Mouse (Mus musculus): Measurements from ENCODE around the gene Prss43.
A peak's percentile ranks its signal among the peaks of the same experiment; 100 is the strongest.
"Not testable (repeated sequence)": the region's sequence is repeated elsewhere in the genome, so short reads cannot be mapped to it uniquely, and the experiment has no call there.

Prss43 gene

DNA sequence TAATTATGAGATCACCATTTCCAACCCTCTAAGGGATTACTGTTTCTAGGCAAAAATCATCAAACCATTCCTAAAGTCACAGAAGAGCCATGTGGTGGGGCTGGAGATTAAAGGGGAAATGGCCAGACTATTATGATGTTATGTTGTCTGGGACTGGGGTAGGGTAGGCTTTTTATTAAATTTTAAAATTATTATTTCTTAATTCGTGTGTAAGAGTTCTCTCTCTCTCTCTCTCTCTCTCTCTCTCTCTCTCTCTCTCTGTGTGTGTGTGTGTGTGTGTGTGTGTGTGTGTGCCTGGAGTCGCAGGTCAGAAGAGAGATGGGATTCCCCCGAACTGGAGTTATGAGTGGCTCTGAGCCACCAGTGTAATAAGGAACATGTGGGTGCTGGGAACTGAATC lies at the start of gene Prss43:
Gene Prss43, plus strand, starts transcription at position 301 of the 400 bp plus-strand sequence.
- DNase-seq = no peak

DNA sequence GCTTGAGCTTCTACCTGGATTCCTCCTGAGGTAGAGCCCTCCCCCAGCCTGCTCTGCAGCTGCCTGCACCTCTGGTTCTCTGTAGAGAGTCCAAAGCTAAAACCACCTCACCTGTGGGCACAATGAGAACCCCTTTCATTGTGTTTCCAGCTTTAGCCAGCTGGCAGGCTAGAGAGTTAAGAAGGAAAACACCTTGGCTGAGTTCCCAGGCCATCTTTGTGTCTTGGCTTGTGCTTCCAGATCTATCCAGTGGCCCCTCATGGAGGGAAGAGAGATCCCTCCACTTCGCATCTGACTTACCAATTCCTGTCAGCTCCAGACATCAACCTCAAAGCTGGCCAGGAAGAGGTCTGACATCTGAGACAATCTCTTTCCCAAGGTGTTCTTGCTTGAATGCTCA lies 48.4 kb upstream of the Prss43 start:
- DNase-seq = no peak

DNA sequence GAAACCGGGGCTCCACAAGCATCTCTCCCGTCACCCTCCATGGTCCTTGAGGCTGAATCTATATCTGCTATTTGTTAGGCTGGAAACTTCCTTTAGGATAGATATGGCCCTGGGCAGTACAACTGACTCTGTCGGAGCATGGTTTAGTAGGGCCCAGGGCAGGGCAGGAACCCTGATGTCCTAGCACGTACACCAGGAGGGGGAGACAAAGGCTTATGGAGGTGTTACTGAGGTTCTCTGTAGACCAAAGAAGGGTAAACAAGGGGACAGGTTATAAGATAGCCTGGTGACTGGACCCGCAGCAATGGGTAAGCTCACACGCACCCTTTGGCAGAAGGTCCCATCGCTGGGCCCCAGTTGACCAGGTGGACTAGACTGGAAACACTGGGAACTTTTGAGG lies 47.9 kb upstream of the Prss43 start:
- DNase-seq = no peak

DNA sequence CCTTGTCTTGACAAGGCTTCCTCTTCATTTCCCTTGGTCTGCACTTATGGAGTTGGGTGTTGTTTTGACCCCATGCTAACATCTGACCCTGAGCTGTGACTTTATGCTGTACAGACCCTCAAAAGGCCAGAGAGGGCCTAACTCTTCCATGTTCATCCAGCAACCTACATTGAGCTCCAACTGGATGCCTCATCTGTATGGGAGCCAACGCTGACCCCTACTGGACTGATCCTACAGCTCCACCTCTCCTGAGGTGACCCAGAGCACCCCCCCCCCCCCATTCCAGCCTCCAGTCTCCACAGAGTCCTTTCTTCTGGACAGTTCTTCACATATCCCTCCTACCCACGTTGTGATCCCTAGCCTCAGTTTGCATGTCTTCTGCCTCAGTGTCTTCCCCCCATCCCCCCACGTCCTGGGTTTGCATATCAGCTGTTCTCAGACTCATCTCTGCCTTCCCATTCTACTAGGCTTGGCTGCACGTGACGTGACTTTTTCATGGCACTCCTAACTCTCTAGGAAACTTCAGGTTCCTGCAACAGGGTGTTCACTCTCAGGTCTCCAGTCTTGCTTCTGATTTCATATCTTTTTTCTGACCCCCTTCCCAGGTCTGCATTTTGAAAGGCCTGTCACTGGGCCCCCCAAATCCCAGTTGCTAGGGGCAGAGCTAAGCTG lies 47.1 kb upstream of the Prss43 start:
- DNase-seq = peak; percentile 50

DNA sequence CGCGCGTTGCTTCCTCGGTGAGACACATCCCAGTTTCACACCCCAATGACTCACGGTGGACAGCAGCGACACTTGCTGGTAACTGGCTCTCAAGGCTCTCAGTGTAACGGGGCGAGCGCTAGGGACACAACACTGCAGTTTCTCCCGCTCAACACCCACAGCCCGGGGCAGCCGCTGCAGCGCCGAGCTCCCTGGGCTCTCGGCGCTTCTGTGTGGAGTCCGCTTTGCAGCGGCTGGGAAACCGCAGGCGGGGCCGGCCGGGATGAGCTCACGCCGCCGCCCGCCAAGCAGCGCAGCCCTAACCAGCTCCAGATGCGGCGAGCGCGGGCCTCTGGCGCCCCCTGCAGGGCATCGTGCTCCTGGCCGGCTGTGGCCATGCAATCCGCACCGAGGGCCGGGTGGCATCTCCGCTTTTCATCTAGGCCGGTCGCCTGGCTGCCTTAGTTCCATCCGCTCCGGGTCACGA lies 45.2 kb upstream of the Prss43 start:
- peak; percentile 96 for DNase-seq

DNA sequence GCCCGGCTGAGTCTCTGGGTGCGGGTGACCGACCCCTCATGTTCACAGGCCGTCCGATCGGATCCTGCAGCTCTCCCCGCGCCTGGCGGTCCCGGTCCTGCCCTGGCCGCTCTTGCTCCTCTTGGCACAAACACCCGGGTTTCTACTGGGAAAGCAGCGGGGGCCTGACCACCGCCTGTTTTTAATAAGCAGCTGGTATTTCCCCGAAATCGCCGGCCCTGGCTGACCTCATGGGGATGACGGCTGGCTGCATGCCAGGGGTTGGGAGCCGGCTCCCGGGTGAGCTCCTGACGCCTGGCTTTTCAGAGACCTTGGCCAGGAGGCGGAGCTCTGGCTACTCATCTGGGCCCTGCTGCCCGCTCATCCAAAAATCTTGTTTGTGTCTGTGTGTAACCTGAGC lies 44.8 kb upstream of the Prss43 start:
- DNase-seq = peak; percentile 94

DNA sequence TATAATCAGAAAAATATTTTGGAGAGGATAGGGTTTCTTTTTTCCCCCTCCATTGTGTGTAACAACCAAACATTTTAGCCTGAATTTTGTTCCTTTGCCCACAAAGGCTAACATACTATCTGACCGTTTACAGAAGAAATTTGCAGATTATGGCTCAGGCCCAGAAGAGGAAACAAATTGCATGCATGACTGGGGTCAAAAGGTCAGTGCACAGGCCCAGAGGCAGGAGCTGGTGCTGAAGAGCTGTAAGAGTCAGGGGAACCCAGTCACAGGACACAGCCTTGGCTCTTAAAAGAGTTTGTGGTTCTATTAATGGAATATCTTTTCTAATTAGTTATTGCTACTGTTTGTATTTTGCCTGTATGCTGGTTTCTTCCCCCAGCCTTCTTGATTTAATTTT lies 42.9 kb upstream of the Prss43 start:
- peak; percentile 27 for DNase-seq

DNA sequence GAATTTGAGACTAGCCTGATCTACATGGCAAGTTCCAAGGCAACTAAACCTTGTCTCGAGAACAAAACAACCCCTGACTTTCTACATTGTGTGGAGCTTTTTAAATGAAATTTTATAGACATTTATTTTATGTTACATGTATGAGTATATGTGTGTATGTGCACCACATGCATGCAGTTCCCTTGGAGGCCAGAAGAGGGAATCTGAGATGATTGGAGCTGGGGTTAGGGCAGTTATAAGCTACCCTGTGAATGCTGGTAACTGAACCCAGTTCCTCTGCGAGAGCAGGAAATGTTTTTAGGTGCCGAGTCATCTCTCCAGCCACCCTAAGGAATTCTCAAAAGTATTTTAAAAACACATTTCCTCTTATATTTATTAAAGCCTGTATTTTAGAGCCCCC lies 38.3 kb upstream of the Prss43 start:
- DNase-seq = no peak

DNA sequence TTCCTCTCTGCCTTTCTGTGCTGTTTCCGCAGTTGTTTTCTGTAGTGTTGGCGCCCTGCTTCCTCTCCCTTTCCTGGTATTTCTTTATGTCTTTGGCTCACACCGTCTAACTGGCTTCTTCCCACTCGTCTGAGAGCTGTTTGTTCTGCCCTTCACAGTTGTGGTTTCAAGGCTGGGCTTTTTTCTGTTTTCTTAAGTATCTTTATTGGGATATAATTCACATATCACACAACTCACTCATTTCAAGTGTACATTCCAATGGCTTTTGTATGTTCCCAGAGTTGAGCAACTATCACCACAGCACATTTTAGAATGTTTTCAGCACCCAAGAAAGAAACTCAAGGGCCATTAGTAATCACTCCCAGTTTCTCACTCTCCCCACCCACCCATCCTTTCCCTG lies 36.0 kb upstream of the Prss43 start:
- peak; percentile 52 for DNase-seq

DNA sequence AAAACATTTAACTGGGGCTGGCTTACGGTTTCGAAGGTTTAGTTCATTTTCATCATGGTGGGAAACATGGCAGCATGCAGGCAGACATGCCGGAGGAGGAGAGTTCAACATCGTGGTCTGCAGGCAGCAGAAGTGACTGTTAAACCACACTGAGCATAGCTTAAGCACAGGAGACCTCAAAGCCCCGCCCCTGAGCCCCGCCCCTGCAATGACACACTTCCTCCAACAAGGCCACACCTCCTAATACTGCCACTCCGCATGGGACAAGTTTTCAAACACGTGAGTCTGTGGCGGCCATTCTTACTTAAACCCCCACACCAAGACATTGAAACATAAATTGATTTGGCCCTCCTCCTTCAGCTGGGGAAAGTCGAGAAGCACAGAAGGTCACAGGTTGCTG lies 29.5 kb upstream of the Prss43 start:
- DNase-seq = no peak

DNA sequence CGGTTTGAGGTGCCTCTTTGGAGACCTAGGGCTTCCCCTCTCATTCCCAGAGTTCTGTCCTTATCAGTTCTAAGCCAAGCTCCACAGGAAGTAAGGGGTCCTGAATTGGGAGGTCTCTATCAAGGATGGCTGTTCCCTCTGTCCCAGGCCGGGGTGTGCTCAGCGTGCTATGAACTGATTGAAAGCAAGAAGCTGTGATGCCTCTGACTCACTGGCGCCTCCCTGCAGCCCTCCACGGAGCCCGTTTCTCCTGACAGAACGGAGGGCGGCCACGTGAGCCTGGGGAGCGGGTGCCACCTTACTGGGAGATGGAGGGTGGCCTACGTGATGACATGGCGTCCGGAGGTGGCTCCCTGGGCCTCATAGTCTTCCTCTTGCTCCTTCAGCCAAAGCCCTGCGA lies 28.6 kb upstream of the Prss43 start, which contains the start of gene Prss42:
Gene Prss42, plus strand, starts transcription at position 301 of the 400 bp plus-strand sequence.
- no peak for DNase-seq

DNA sequence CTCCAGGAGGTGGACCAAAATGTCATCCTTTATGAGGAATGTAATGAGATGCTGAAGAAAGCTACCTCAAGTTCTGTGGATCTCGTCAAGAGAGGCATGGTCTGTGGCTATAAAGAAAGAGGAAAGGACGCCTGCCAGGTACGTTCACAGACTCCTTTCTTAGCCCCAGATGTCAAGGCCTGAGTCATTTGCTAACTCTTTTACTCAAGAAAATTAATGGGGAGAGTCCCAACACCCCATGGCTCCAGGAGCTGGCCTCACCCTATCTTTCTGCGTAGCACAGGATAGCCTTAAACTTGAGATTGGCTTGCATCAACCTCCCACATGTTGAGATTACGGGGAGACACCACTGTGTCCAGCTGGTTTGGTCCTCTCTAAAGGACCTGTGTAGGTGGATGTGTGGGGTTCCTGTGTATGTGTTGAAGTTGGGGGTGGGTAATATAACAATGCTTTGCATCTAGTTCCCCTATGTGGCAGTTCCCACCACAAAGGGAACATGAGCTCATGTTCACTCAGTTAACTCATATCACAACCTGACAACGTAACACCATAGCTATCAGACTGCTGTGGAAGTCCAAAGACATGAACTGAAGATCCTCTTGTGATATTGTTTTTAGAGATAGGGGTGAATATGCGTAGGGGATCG lies 25.5 kb upstream of the Prss43 start:
- DNase-seq = no peak

DNA sequence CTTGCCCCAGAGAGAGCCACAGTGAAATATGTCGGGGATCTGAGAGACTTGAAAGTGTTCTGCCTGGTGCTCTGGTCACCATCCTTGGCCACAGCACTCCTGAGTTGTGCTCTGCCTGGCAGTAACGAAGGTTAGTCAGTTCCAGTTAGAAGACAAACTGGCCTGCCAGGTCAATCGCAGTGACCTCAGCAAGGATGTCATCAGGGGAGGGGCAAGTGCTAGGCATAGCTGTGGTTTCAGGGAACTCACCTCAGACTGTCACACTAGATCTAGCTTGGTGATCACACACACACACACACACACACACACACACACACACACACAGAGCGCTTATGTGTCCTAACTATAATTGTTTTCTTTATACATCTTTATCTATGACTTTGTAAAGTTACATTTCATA lies 23.2 kb upstream of the Prss43 start:
- DNase-seq = no peak

DNA sequence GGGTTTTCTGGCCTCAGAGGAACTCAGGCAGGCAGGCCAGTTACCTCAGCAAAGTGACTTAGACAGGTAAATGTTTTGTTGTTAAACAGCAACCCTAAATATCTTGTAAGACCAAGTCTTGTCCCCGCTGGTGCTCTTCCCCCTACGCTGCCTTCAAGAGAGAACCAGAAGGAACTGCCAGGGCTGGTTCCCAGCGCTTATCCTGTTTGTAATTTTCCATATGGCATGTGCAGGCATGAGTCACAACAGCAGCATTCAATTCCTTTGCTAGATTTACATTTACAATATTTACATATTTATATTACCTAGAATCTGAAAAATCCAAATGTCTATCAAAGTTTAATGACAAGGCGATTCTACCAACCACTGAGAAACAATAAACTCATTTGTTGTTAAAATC lies 16.4 kb upstream of the Prss43 start:
- DNase-seq = no peak

DNA sequence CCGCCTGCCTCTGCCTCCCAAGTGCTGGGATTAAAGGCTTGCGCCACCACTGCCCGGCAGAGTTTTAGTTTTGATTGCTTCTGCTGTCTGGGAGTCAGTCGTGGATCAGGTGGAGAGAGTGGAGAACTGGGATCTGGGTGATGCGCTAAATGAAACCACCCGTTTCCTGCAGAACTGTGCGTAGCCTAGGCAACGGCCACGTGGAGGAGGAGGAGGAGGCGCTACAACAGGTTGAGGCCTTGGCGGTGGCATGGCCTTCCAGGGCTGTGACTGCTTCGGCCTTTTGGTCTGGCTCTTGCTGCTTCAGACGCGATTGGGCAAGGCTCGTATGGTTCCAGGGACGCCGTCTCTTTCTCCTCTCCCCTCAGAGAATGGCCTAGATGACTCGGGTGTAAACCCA lies 12.7 kb upstream of the Prss43 start, which contains the start of gene Prss44:
Gene Prss44, plus strand, starts transcription at position 206 of the 400 bp plus-strand sequence.
- DNase-seq = no peak

DNA sequence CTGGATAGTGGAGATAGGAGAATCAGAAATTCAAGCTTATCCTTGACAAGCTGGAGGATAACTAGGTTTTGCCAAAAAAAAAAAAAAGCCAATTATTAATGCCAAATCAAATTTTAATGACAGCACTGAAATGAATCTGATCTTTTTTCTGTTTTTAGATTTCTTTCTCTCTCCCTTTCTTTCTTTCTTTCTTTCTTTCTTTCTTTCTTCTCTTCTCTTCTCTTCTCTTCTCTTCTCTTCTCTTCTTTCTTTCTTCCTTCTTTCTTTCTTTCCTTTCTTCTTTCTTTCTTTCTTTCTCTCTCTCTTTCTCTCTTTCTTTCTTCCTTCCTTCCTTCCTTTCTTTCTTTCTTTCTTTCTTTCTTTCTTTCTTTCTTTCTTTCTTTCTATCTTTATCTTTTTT lies 5.9 kb upstream of the Prss43 start:
- not testable (repeated sequence) for DNase-seq

DNA sequence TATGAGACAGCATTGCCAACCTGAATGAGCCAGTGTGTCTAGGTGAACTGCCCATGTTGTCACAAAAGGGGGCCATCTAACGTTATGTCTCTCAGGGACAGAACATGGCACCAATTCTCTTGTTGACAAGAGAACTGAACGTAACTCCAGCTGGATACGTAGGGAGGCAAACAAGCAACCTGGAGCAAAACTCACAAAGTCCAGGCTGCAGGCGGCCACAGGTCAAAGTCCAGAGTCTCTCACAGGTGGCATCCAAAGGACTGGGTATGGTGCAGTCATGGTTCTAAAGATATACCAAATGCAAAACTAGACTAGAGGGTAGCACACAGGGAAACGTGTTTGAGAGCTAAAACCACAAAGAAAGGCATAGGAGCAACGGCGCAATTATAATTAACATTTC lies 5.1 kb upstream of the Prss43 start:
- no peak for DNase-seq

DNA sequence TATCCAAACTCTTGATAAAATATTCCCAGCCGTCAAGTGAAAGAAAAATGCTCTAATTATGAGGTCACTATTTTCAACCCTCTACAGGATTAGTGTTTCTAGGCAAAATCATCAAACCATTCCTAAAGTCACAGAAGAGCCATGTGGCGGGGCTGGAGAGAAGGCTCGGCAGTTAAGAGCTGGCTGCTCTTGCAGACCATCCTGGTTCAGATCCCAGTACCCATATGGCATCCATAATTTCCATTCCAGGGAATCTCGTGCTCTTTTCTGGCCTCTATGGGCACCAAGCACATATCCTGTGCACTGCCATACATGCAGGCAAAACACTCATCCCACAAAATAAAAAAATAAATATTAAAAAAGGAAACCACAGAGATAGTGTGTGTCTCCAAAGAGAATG lies 1.1 kb upstream of the Prss43 start:
- no peak for DNase-seq

DNA sequence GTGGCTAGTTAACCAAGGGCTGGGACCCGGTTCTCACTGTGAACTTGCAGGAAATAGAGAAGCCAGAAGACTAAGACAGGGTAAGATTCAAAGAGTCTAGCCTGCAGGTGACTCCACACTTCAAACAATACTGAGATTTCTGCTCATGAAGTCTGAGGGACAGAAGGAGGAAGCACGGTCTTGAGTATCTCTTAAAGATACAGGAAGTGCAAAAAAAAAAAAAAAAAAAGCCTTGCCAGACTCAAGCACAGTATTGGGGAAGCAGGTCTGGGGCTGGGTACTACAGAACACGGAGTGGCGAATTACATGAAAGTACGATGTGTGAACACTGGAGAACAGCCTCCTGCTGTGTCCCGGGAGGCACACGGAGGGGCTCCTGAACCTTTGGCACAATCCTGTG lies 658 bp upstream of the Prss43 start:
- DNase-seq = no peak

DNA sequence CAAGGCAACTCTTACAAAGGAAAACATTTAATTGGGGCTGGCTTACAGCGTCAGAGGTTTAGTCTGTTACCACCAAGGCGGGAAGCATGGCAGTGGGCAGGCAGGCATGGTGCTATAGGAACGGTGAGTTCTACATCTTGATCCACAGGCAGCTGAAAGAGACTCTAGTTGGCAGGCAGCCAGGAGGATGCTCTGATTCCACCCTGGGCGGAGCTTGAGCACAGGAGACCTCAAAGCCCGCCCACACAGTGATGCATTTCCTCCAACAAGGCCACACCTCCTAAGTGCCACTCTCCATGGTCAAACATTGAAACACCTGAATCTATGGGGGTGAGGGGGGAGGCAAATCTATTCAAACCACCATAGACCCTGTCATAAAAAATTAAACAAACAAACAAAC lies 6.5 kb downstream of the Prss43 start:
- DNase-seq = peak; percentile 13

DNA sequence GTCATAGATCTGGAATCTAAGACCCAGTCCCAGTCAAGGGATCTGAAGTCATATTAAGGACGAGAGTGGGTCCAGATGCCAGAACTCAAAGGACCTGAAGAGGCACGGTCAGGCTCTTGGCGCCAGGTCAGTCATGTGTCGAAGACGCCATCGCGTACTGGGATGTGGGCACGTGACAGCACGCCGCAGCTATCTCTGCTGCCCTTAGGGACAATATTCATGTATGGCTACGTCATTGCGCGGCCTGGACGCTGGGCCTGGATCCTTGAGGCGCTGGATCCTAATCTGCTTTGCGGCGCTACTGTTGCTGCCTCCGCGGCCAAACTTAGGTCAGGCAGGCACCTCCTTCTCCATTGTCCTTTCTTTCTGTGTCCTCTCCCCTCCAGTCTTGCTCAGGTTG lies 7.9 kb downstream of the Prss43 start, which contains the start of gene Prss45:
Gene Prss45, plus strand, starts transcription at position 178 of the 400 bp plus-strand sequence.
- DNase-seq = no peak

DNA sequence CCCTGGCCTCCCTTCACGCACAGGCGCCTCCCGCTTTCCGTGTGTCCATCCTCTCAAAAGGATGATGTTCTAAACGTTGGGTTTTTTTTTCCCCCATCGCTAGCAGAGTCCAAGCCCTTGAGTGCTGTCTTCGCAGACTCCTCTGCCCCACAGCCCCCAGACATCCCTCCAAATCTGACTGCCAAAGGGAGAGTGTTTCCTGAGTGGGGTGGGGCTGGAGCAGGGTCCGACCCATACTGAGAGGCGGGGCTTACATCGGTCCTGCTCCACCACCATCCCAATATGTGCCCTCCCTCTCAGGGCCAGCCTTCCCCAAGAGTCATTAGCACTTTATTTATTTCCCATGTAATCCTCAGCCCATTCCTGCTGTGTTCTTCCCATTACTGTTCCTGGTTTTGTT lies 8.5 kb downstream of the Prss43 start:
- no peak for DNase-seq

DNA sequence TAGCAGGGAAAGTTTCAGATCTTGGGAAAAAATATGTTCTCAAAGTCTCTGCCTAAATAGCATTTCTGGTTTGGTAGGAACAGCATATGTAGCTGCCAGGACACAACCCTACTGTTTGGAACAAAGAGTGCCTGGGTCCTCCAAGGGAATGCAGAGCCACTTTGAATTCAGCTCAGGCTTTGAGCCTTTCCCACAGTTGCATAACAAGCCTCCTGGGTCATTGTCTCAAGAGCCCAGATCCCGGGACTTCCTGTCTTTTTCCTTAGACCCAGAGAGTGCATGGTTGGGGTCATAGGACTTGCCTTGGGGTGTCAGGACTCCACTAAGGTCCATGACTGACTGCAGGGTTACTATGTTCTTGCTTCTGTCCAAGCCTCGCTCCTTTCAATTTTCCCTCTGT lies 9.6 kb downstream of the Prss43 start:
- DNase-seq = no peak

DNA sequence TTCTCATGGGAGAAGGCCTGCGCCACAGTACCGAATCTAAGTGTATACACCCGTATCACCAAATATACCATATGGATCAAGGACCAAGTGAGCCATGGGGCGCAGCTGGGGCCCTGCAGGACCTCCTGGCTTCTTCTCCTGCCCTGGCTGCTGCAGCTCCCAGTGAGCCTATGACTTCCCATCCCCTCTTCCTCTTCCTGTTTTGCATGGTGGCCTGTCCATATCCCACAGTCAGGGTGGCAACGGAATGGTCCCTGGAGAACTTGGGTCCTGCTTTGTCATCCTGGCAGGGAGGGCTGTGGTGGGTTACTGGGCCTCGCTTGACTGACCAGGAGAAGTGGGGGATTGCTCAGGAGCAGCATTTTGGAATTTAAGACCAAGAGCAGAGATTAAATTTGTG lies 14.4 kb downstream of the Prss43 start:
- no peak for DNase-seq

DNA sequence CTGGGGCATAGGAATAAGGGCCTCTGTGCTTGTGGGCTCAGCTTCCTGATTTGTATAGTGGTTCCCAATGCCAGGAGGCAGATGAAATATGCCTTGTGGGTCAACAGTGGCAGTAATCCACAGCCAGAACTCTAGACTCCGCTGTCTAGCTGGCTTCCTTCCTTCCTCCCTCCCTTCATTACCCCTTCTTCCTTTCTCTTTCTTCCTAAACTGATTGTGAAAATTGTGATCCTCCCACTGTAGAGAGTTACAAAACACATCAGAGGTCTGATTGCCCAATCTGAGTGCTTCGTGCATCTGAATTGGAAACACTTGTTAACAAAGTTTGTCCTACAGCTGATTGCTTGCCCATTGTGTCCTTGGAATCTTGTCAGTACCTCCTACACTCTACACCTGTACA lies 14.9 kb downstream of the Prss43 start:
- DNase-seq = peak; percentile 29

Data from lung, postnatal 10 days (tissue).